Mouse (Mus musculus) liver, embryonic 12.5 days (tissue): ENCODE results near the gene Hilpda. TPM values are rescaled to one million over a fixed set of nuclear protein-coding genes. Genes with fewer than 3 reads are reported as not detected.

Experiments used
- ATAC-seq: fragments of 200-750 bp; cut with Nextera tagmentation; 2 replicates; pipeline ENCODE4 v1.8.0; 2017; ENCODE audit warnings: moderate number of reproducible peaks, mild to moderate bottlenecking, moderate library complexity
- H3K27ac ChIP-seq: fragments of 300-500 bp; sonication (generic); 2 replicates; pipeline ENCODE4 v1.5.1; 2016; ENCODE audit warnings: mild to moderate bottlenecking
- H3K27me3 ChIP-seq: fragments of 300-500 bp; sonication (generic); replicated peaks from 2 replicates; pipeline ENCODE4 v1.6.1; 2016; ENCODE audit warnings: mild to moderate bottlenecking, moderate library complexity
- H3K36me3 ChIP-seq: fragments of 300-500 bp; sonication (generic); 2 replicates; pipeline ENCODE4 v1.6.1; 2016; ENCODE audit warnings: mild to moderate bottlenecking, moderate library complexity
- H3K4me1 ChIP-seq: fragments of 300-500 bp; sonication (generic); 2 replicates; pipeline ENCODE4 v1.6.1; 2016
- H3K4me2 ChIP-seq: fragments of 300-500 bp; sonication (generic); 2 replicates; pipeline ENCODE4 v1.6.1; 2016; ENCODE audit warnings: mild to moderate bottlenecking, moderate library complexity
- H3K4me3 ChIP-seq: fragments of 300-500 bp; sonication (generic); 2 replicates; pipeline ENCODE4 v1.5.1; 2016; ENCODE audit warnings: mild to moderate bottlenecking, moderate library complexity
- H3K9ac ChIP-seq: fragments of 300-500 bp; sonication (generic); 2 replicates; pipeline ENCODE4 v1.6.1; 2016; ENCODE audit warnings: mild to moderate bottlenecking, moderate library complexity
- H3K9me3 ChIP-seq: fragments of 300-500 bp; sonication (generic); replicated peaks from 2 replicates; pipeline ENCODE4 v1.6.1; 2016; ENCODE audit warnings: mild to moderate bottlenecking, moderate library complexity
- WGBS: fragments of 180-500 bp; shearing (Covaris S2); methylation state at CpG from one replicate; pipeline ENCODE4 v1.1.7; 2016; ENCODE audit not compliant: insufficient replicate concordance; 5-methylcytosine and 5-hydroxymethylcytosine counted together
- polyA plus RNA-seq: library from polyadenylated mRNA; unstranded; fragments of >200 nt; fragmentation: Nextera tagmentation; extraction: Ambion mirVana; gene quantifications from 2 replicates; pipeline ENCODE4 v1.2.1, GENCODE M21; 2016

Hilpda gene
- polyA plus RNA-seq, 1 experiment from 2014 or later = 20.0 TPM

DNA sequence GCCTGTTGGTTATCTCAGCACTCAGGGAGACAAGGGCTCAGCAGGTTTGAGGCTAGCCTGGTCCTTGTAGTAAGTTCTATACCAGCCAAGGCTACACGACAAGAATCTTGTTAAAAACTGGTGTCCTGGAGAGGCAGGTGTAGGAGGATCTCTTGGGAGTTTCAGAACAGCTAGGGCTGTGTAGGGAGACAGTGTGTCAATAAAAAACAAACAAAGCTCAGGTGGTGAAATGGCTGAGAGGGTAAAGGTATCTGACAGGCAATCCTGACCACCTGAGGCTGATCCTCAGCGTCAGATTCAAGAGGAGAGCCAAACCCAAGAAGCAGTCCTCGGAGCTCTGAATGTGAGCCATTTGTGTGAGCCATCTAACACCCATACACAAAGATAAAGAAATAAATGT lies 26.1 kb upstream of the Hilpda start:
- 0 out of 2 replicates have a peak, but pooled peaks cover 4% of the 10 kb centered on the region for H3K27me3 ChIP-seq
- no peaks in the 10 kb centered on the region for H3K9me3 ChIP-seq
- peak overlapping the region; percentile 7; the same call in 1 of the 2 replicates for H3K4me2 ChIP-seq
- WGBS = 49% methylated on average over 3 of the region's 3 CpGs
- H3K27ac ChIP-seq = no peak overlapping the region; the same call in 1 of the 2 replicates
- no peak overlapping the region for H3K4me3 ChIP-seq
- peak; percentile 5; the same call in 1 of the 2 replicates for ATAC-seq
- H3K4me1 ChIP-seq = peaks cover 5% of the 10 kb centered on the region; the same call in 1 of the 2 replicates
- no peaks in the 10 kb centered on the region for H3K36me3 ChIP-seq
- H3K9ac ChIP-seq = no peak overlapping the region

DNA sequence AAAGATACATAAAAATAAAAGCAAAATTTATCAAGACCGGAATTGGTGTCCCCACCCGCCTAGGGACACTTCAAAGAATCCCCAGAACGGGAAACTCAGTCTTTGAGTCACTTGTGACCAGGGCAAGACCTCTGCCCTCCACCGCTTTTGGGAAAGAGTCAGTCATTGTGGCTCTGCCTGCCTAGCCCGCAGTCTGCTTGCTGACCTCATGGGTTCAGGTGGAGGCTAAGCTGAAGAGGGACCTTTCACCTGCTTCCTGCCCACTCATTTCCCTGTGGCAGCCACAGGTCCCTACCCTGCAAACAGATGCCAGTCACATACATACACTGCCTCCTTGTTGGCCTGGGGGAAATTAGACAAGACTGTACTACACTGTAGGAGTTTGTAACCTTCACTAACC lies 25.7 kb upstream of the Hilpda start:
- Histone ChIP-seq H3K4me2 (no peak overlapping the region), H3K9ac (no peak overlapping the region), H3K4me3 (no peak overlapping the region), H3K9me3 (no peaks in the 10 kb centered on the region), H3K27ac (no peak overlapping the region), H3K27me3 (0 out of 2 replicates have a peak, but pooled peaks cover 4% of the 10 kb centered on the region), H3K4me1 (peaks cover 5% of the 10 kb centered on the region; the same call in 1 of the 2 replicates), H3K36me3 (no peaks in the 10 kb centered on the region)
- ATAC-seq = peak; percentile 50
- 44% methylated on average over 5 of the region's 5 CpGs for WGBS

DNA sequence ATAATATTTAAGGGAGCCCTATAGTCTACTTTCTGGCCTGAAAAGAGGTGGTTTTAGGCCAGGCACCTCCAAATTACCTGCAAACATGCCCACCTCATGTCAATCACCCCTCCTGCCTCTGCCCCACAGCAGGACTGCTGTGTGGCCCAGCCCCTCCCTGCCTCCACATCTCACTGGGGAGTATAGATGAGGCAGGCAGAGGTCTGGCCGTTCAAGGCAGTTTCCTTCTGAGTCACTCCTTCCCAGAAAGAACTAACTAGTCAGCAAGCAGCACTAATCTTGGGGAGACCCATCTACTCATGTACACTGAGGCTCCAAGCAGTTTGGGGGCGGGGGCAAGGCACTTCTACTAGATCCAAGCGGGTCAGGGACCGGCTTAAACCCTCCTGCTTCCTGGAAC lies 25.2 kb upstream of the Hilpda start:
- Histone ChIP-seq H3K4me1 (peaks cover 5% of the 10 kb centered on the region; the same call in 1 of the 2 replicates), H3K9me3 (no peaks in the 10 kb centered on the region), H3K4me2 (no peak overlapping the region), H3K36me3 (no peaks in the 10 kb centered on the region), H3K27me3 (0 out of 2 replicates have a peak, but pooled peaks cover 6% of the 10 kb centered on the region), H3K9ac (no peak overlapping the region), H3K4me3 (no peak overlapping the region), H3K27ac (no peak overlapping the region)
- ATAC-seq = 0 out of 2 replicates have a peak, but pooled peaks have one; percentile 20
- 50% methylated on average over 4 of the region's 4 CpGs for WGBS

DNA sequence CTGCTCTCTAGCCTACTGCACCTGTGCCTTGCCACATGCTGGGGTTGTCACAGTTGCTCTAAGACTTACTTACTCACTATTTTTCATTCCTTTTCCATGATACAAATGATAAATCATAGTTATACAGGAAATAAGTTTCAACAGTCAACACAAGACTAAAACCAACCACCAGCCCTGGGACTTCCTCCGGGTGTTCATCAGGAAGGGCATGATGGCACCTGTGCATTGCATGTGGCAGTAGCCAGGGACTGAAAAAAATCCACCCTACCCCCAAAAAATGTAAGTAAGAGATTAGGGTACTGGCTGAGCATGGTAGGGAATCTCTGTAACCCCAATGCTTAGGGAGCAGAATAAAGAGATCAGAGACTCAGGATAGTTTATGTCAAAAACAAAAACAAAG lies 12.9 kb upstream of the Hilpda start:
- no peak for ATAC-seq
- Histone ChIP-seq H3K27ac (no peak overlapping the region), H3K36me3 (no peaks in the 10 kb centered on the region), H3K27me3 (0 out of 2 replicates have a peak, but pooled peaks cover 14% of the 10 kb centered on the region), H3K4me1 (no peaks in the 10 kb centered on the region), H3K4me2 (no peak overlapping the region), H3K4me3 (no peak overlapping the region), H3K9me3 (no peaks in the 10 kb centered on the region), H3K9ac (no peak overlapping the region)
- WGBS = 47% methylated on average over 1 of the region's 1 CpGs

- Histone ChIP-seq H3K9me3 (no peaks in the 10 kb centered on the region), H3K4me1 (no peaks in the 10 kb centered on the region), H3K9ac (no peak overlapping the region), H3K4me3 (no peak overlapping the region), H3K36me3 (no peaks in the 10 kb centered on the region), H3K27ac (no peak overlapping the region), H3K27me3 (0 out of 2 replicates have a peak, but pooled peaks cover 16% of the 10 kb centered on the region), H3K4me2 (no peak overlapping the region)
- 54% methylated on average over 5 of the region's 5 CpGs for WGBS
- no peak for ATAC-seq
Observed at GRCm38 (mm10) chr6:29261831-29262230, 10.5 kb upstream of the Hilpda start.

DNA sequence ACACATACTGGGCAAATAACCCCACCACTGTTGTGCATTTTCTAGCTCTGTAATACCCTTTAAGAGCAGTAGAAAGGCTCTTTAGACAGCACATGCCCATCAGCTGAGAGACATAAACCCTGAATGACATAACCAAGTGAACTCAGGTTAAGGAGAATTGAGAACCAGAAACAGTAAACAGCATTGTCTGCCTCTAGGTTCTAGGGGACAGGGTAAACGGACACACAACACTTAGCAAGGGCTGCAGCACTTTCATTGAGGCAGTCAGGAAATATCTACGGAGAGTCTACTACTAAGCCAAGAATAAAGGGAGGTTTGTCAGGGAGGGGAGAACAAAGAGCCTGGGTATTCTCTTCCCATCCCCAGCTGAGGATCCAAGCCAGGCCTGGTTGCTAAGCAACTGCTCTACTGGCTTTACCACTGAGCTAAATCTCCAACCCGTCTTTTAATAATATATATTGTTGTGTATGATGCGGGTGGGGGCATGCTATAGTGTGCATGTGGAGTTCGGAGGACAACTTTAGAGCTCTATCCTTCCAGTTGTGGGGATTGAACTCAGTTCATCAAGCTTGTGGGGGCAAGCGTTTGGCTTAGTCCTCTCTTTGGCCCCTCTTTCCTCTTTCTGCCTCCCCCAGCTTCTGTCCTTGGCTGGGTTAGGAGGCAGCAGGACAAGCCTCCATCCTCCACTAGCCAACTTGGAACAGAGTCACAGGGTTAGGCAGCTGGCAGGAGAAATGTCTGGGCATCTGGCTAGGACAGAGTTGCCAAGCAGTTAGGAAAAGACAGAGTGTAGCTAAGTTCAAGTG lies 8.4 kb upstream of the Hilpda start:
- 59% methylated on average over 6 of the region's 6 CpGs for WGBS
- Histone ChIP-seq H3K36me3 (no peaks in the 10 kb centered on the region), H3K4me2 (no peak overlapping the region), H3K9me3 (no peaks in the 10 kb centered on the region), H3K9ac (no peak overlapping the region), H3K4me3 (no peak overlapping the region), H3K27me3 (0 out of 2 replicates have a peak, but pooled peaks cover 16% of the 10 kb centered on the region), H3K27ac (no peak overlapping the region), H3K4me1 (no peaks in the 10 kb centered on the region)
- no peak for ATAC-seq

DNA sequence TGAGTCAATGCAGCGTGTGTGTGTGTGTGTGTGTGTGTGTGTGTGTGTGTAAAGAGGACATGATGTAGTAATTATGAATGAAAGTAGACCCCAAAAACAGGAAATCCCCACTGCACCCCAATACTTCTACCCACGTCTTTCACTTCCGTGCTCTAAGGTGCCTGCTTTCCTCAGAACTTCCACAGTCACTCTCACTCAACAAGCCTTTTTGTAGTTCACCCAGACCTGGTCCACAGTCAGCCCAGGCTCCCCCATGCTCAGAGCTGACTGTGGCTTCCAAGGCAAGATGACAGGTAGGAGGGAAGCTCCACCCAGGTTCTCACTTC lies 7.9 kb upstream of the Hilpda start:
- Histone ChIP-seq H3K4me3 (no peak overlapping the region), H3K36me3 (no peaks in the 10 kb centered on the region), H3K9ac (no peak overlapping the region), H3K27ac (no peak overlapping the region), H3K9me3 (no peaks in the 10 kb centered on the region), H3K4me1 (no peaks in the 10 kb centered on the region), H3K27me3 (0 out of 2 replicates have a peak, but pooled peaks cover 15% of the 10 kb centered on the region), H3K4me2 (no peak overlapping the region)
- no peak for ATAC-seq
- 53% methylated on average over 3 of the region's 3 CpGs for WGBS

- H3K4me1 ChIP-seq = peaks cover 8% of the 10 kb centered on the region; the same call in 1 of the 2 replicates
- no peak overlapping the region for H3K4me2 ChIP-seq
- H3K9ac ChIP-seq = no peak overlapping the region
- 0 out of 2 replicates have a peak overlapping the region, but pooled peaks have one; percentile 26 for H3K27ac ChIP-seq
- no peaks in the 10 kb centered on the region for H3K9me3 ChIP-seq
- WGBS = 52% methylated on average over 4 of the region's 4 CpGs
- H3K4me3 ChIP-seq = no peak overlapping the region
- H3K27me3 ChIP-seq = peaks cover 22% of the 10 kb centered on the region; the same call in 1 of the 2 replicates
- 0 out of 2 replicates have a peak, but pooled peaks have one; percentile 46 for ATAC-seq
- H3K36me3 ChIP-seq = no peaks in the 10 kb centered on the region
Observed at GRCm38 (mm10) chr6:29266936-29267335, 5.4 kb upstream of the Hilpda start.

GRCm38 (mm10) chr6:29269006-29269668 lies 3.2 kb upstream of the Hilpda start:
- Histone ChIP-seq H3K4me3 (no peak overlapping the region), H3K27ac (no peak overlapping the region), H3K4me1 (peaks cover 20% of the 10 kb centered on the region), H3K27me3 (peaks cover 17% of the 10 kb centered on the region; the same call in 1 of the 2 replicates), H3K9ac (no peak overlapping the region), H3K36me3 (peaks cover under 1% of the 10 kb centered on the region; the same call in 1 of the 2 replicates), H3K9me3 (no peaks in the 10 kb centered on the region), H3K4me2 (no peak overlapping the region)
- WGBS = 60% methylated on average over 6 of the region's 6 CpGs
- ATAC-seq = no peak

GRCm38 (mm10) chr6:29270961-29271360 lies 1.3 kb upstream of the Hilpda start:
- Histone ChIP-seq H3K9me3 (no peaks in the 10 kb centered on the region), H3K27me3 (peaks cover 13% of the 10 kb centered on the region; the same call in 1 of the 2 replicates), H3K36me3 (peaks cover 19% of the 10 kb centered on the region), H3K4me3 (peak overlapping the region; percentile 27), H3K9ac (0 out of 2 replicates have a peak overlapping the region, but pooled peaks have one; percentile 22), H3K27ac (peak overlapping the region; percentile 56; the same call in 1 of the 2 replicates), H3K4me2 (peak overlapping the region; percentile 49), H3K4me1 (peaks cover 22% of the 10 kb centered on the region)
- WGBS = 2% methylated on average over 8 of the region's 8 CpGs
- no peak for ATAC-seq

DNA sequence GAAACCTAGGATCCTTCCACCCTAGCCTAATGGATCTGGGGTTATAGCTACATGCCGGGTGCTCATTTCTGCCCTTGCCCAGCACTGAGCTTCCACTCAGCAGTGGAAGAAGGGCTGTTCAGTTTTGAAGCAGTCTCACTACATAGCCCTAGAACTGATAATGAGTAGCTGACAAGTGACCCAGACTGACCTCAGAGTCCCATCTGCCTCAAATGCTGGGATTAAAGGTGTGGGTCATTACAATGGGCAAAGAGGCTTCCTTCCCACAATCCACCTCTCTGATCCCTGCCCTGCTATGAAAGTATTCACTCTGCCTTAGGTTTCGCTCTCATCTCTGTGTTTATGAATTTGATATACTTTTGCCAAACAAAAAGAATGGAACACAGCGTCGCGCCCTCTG lies 4.5 kb downstream of the Hilpda start:
- WGBS = 84% methylated on average over 5 of the region's 5 CpGs

More for the DNA sequence above, 4.5 kb downstream of the Hilpda start:
- Histone ChIP-seq H3K9me3 (no peaks in the 10 kb centered on the region), H3K27ac (no peak overlapping the region), H3K4me2 (no peak overlapping the region), H3K36me3 (peaks cover 25% of the 10 kb centered on the region), H3K27me3 (no peaks in the 10 kb centered on the region), H3K4me1 (peaks cover 27% of the 10 kb centered on the region), H3K9ac (no peak overlapping the region), H3K4me3 (no peak overlapping the region)
- no peak for ATAC-seq
